Mouse (Mus musculus) stomach, embryonic 14.5 days (tissue): ENCODE data around the gene Chil1. TPM values are rescaled to one million over a fixed set of nuclear protein-coding genes. Genes with fewer than 3 reads are reported as not detected.

Source experiments
- ATAC-seq: fragments of 200-750 bp; cut with Nextera tagmentation; 2 replicates; pipeline ENCODE4 v1.8.0; 2017; ENCODE audit warnings: low read depth, moderate TSS enrichment; ENCODE audit not compliant: insufficient number of reproducible peaks, insufficient read depth, low FRiP score
- H3K27ac ChIP-seq: fragments of 300-500 bp; sonication (generic); 2 replicates; pipeline ENCODE4 v1.5.1; 2014; ENCODE audit warnings: mild to moderate bottlenecking, low read length, moderate library complexity, mixed read lengths
- H3K27me3 ChIP-seq: fragments of 300-500 bp; sonication (generic); 2 replicates; pipeline ENCODE4 v1.6.1; 2014; ENCODE audit warnings: low read length, control low read depth, mixed read lengths; ENCODE audit not compliant: control insufficient read depth, insufficient read depth
- H3K36me3 ChIP-seq: fragments of 300-500 bp; sonication (generic); 2 replicates; pipeline ENCODE4 v1.6.1; 2014; ENCODE audit warnings: mild to moderate bottlenecking, control low read depth, low read length, moderate library complexity, mixed read lengths; ENCODE audit not compliant: control insufficient read depth, insufficient read depth
- H3K4me1 ChIP-seq: fragments of 300-500 bp; sonication (generic); 2 replicates; pipeline ENCODE4 v1.6.1; 2014; ENCODE audit warnings: low read length, control low read depth, mixed read lengths; ENCODE audit not compliant: control insufficient read depth, insufficient read depth
- H3K4me2 ChIP-seq: fragments of 300-500 bp; sonication (generic); replicated peaks from 2 replicates; pipeline ENCODE4 v1.6.1; 2014; ENCODE audit warnings: low read depth, low read length, control low read depth
- H3K4me3 ChIP-seq: fragments of 300-500 bp; sonication (generic); 2 replicates; pipeline ENCODE4 v1.5.1; 2014; ENCODE audit warnings: low read depth, low read length, control low read depth
- H3K9ac ChIP-seq: fragments of 300-500 bp; sonication (generic); replicated peaks from 2 replicates; pipeline ENCODE4 v1.6.1; 2014; ENCODE audit warnings: low read depth, mild to moderate bottlenecking, control low read depth, low read length, moderate library complexity, mixed read lengths
- H3K9me3 ChIP-seq: fragments of 300-500 bp; sonication (generic); 2 replicates; pipeline ENCODE4 v1.6.1; 2016; ENCODE audit warnings: low read depth, low read length, control low read depth; ENCODE audit not compliant: control insufficient read depth
- WGBS: fragments of 180-500 bp; shearing (Covaris S2); extraction: QIAGEN DNeasy Blood & Tissue Kit; methylation state at CpG from one replicate; pipeline ENCODE4 v1.1.7; 2014; 5-methylcytosine and 5-hydroxymethylcytosine counted together
- polyA plus RNA-seq: library from polyadenylated mRNA; unstranded; fragments of >200 nt; fragmentation: Nextera tagmentation; extraction: Ambion mirVana; gene quantifications from 2 replicates; pipeline ENCODE4 v1.2.1, GENCODE M21; 2014

The Chil1 gene
- polyA plus RNA-seq, 1 experiment from 2014 or later: 0.67 TPM

- no peak overlapping the region for H3K9ac ChIP-seq
- 50% methylated on average over 19 of the region's 19 CpGs for whole genome bisulfite sequencing
- H3K27me3 ChIP-seq: peaks cover 31% of the 10 kb centered on the region
- H3K36me3 ChIP-seq: no peaks in the 10 kb centered on the region
- H3K27ac ChIP-seq: no peak overlapping the region
- no peak overlapping the region for H3K4me3 ChIP-seq
- H3K4me2 ChIP-seq: peak overlapping the region; percentile 95; the same call in 1 of the 2 replicates
- no peaks in the 10 kb centered on the region for H3K9me3 ChIP-seq
- peaks cover 8% of the 10 kb centered on the region; the same call in 1 of the 2 replicates for H3K4me1 ChIP-seq
- no peak for ATAC-seq
These were observed 51.9 kb downstream of the Chil1 start for GRCm38 (mm10) chr1:134233681-134234454.

GRCm38 (mm10) chr1:134234455-134235390 lies 52.7 kb downstream of the Chil1 start:
- Histone ChIP-seq H3K27ac (no peak overlapping the region), H3K27me3 (peaks cover 31% of the 10 kb centered on the region), H3K4me2 (peak overlapping the region; percentile 95), H3K9me3 (no peaks in the 10 kb centered on the region), H3K36me3 (no peaks in the 10 kb centered on the region), H3K9ac (0 out of 2 replicates have a peak overlapping the region, but pooled peaks have one; percentile 28), H3K4me1 (peaks cover 8% of the 10 kb centered on the region; the same call in 1 of the 2 replicates), H3K4me3 (peak overlapping the region; percentile 47)
- ATAC-seq: 0 out of 2 replicates have a peak, but pooled peaks have one; percentile 26
- 2% methylated on average over 41 of the region's 41 CpGs for WGBS

- H3K27ac ChIP-seq: no peak within 1 kb of the TSS
- 1% methylated on average over 26 of the region's 37 CpGs for WGBS
- H3K36me3 ChIP-seq: no peaks in the 10 kb centered on the region
- peaks cover 31% of the 10 kb centered on the region for H3K27me3 ChIP-seq
- peaks cover 8% of the 10 kb centered on the region; the same call in 1 of the 2 replicates for H3K4me1 ChIP-seq
- peak within 1 kb of the TSS; percentile 95 for H3K4me2 ChIP-seq
- ATAC-seq: 0 out of 2 replicates have a peak, but pooled peaks have one; percentile 33
- H3K4me3 ChIP-seq: peak within 1 kb of the TSS; percentile 47
- H3K9ac ChIP-seq: 0 out of 2 replicates have a peak within 1 kb of the TSS, but pooled peaks have one; percentile 28
- H3K9me3 ChIP-seq: no peaks in the 10 kb centered on the region
These were observed 53.5 kb downstream of the Chil1 start, which contains the start of gene Adora1 for GRCm38 (mm10) chr1:134235391-134235921. Adora1 (minus strand) TSS chr1:134235431.

- 49% methylated on average over 3 of the region's 3 CpGs for WGBS
- H3K27ac ChIP-seq: no peak overlapping the region
These were observed 54.2 kb downstream of the Chil1 start for GRCm38 (mm10) chr1:134236142-134236541.

GRCm38 (mm10) chr1:134237438-134237837 lies 55.5 kb downstream of the Chil1 start:
- Histone ChIP-seq H3K9ac (no peak overlapping the region), H3K4me2 (no peak overlapping the region), H3K4me1 (peaks cover 8% of the 10 kb centered on the region; the same call in 1 of the 2 replicates), H3K27ac (no peak overlapping the region), H3K36me3 (no peaks in the 10 kb centered on the region), H3K9me3 (no peaks in the 10 kb centered on the region), H3K27me3 (peaks cover 31% of the 10 kb centered on the region), H3K4me3 (no peak overlapping the region)
- WGBS: 86% methylated on average over 3 of the region's 3 CpGs
- ATAC-seq: no peak

More at GRCm38 (mm10) chr1:134236142-134236541, 54.2 kb downstream of the Chil1 start:
- no peak overlapping the region for H3K4me2 ChIP-seq
- ATAC-seq: no peak
- peaks cover 8% of the 10 kb centered on the region; the same call in 1 of the 2 replicates for H3K4me1 ChIP-seq
- no peaks in the 10 kb centered on the region for H3K36me3 ChIP-seq
- 0 out of 2 replicates have a peak overlapping the region, but pooled peaks have one; percentile 14 for H3K9ac ChIP-seq
- H3K4me3 ChIP-seq: no peak overlapping the region
- H3K9me3 ChIP-seq: no peaks in the 10 kb centered on the region
- H3K27me3 ChIP-seq: peaks cover 31% of the 10 kb centered on the region

Other genes starting within 250 kb of the Chil1 start
- gene Fmod, start 144.9 kb upstream of the Chil1 start, polyA plus RNA-seq: 7.2 and 7.6 TPM in 2 replicates
- 55.5 and 61.4 TPM in 2 replicates for gene Btg2, start 103.1 kb upstream of the Chil1 start, polyA plus RNA-seq
- gene Chit1, start 70.9 kb upstream of the Chil1 start, polyA plus RNA-seq: not detected in 2 replicates
- gene Mybph, start 11.3 kb downstream of the Chil1 start, polyA plus RNA-seq: not detected in 2 replicates
- gene Adora1, start 53.3 kb downstream of the Chil1 start, polyA plus RNA-seq: 0.68 and 1.7 TPM in 2 replicates
- 0.16 and 0.17 TPM in 2 replicates for gene Myog, start 107.8 kb downstream of the Chil1 start, polyA plus RNA-seq
- 4.8 and 5.7 TPM in 2 replicates for gene Ppfia4, start 150.8 kb downstream of the Chil1 start, polyA plus RNA-seq
- 93.0 and 101 TPM in 2 replicates for gene Tmem183a, start 179.8 kb downstream of the Chil1 start, polyA plus RNA-seq
- not detected in 2 replicates for gene 4933406M09Rik, start 203.8 kb downstream of the Chil1 start, polyA plus RNA-seq
- gene Cyb5r1, start 223.4 kb downstream of the Chil1 start, polyA plus RNA-seq: 39.3 and 39.9 TPM in 2 replicates
- gene Adipor1, start 233.2 kb downstream of the Chil1 start, polyA plus RNA-seq: 85.5 and 91.3 TPM in 2 replicates